Mouse (Mus musculus) granulocyte monocyte progenitor cell, adult 5-6 weeks (primary cell): ENCODE data around the gene Serpina3c. TPM values are rescaled to one million over a fixed set of nuclear protein-coding genes. Genes with fewer than 3 reads are reported as not detected.

Experiments
- ATAC-seq: replicated peaks from 2 replicates; pipeline ENCODE4 v1.8.0; 2016; ENCODE audit warnings: mild to moderate bottlenecking, moderate TSS enrichment, inconsistent platforms; ENCODE audit not compliant: poor library complexity, severe bottlenecking
- total RNA-seq, 2 experiments: library from RNA; stranded (forward) in 1 of 2; stranded (reverse) in 1 of 2; fragments of 200-712, 200-1000 nt in 1 of 2; fragments of >200 nt in 1 of 2; fragmentation: Nextera tagmentation in 1 of 2; gene quantifications; 2 replicates each; pipeline ENCODE4 v1.2.3; 2014 to 2017

Gene Serpina3c
- total RNA-seq (2014; fragmentation: Nextera tagmentation) (not detected in 2 replicates), total RNA-seq (2017) (not detected in 2 replicates)

- ATAC-seq = no peak
Measured at GRCm38 (mm10) chr12:104153656-104154055, at the start of gene Serpina3c. TSS of gene Serpina3c (minus strand) at chr12:104153870.

- ATAC-seq = no peak
Measured at GRCm38 (mm10) chr12:104190852-104191251, 37.2 kb upstream of the Serpina3c start.

- ATAC-seq = no peak
Measured at GRCm38 (mm10) chr12:104189246-104189645, 35.6 kb upstream of the Serpina3c start.

GRCm38 (mm10) chr12:104186041-104186581 lies 32.4 kb upstream of the Serpina3c start:
- ATAC-seq = peak; percentile 76

- ATAC-seq = no peak
Measured at GRCm38 (mm10) chr12:104185046-104185445, 31.4 kb upstream of the Serpina3c start.

- no peak for ATAC-seq
Measured at GRCm38 (mm10) chr12:104178987-104179386, 25.3 kb upstream of the Serpina3c start.

GRCm38 (mm10) chr12:104178577-104178976 lies 24.9 kb upstream of the Serpina3c start:
- no peak for ATAC-seq

- no peak for ATAC-seq
Measured at GRCm38 (mm10) chr12:104175636-104176035, 22.0 kb upstream of the Serpina3c start.

- peak; percentile 94 for ATAC-seq
Measured at GRCm38 (mm10) chr12:104174747-104175146, 21.1 kb upstream of the Serpina3c start.

- ATAC-seq = no peak
Measured at GRCm38 (mm10) chr12:104153041-104153645, 527 bp downstream of the Serpina3c start.

GRCm38 (mm10) chr12:104151989-104152388 lies 1.7 kb downstream of the Serpina3c start:
- 0 out of 2 replicates have a peak, but pooled peaks have one; percentile 17 for ATAC-seq

GRCm38 (mm10) chr12:104145571-104145970 lies 8.1 kb downstream of the Serpina3c start:
- no peak for ATAC-seq

- ATAC-seq = no peak
Measured at GRCm38 (mm10) chr12:104143286-104143685, 10.4 kb downstream of the Serpina3c start.

GRCm38 (mm10) chr12:104142427-104142826 lies 11.2 kb downstream of the Serpina3c start:
- peak; percentile 88 for ATAC-seq

- no peak for ATAC-seq
Measured at GRCm38 (mm10) chr12:104141506-104141905, 12.2 kb downstream of the Serpina3c start.

GRCm38 (mm10) chr12:104140543-104141103 lies 13.0 kb downstream of the Serpina3c start:
- no peak for ATAC-seq

GRCm38 (mm10) chr12:104138216-104138615 lies 15.5 kb downstream of the Serpina3c start:
- ATAC-seq = no peak

GRCm38 (mm10) chr12:104131041-104131440 lies 22.6 kb downstream of the Serpina3c start:
- ATAC-seq = peak; percentile 95

GRCm38 (mm10) chr12:104127696-104128095 lies 26.0 kb downstream of the Serpina3c start, which contains the start of gene Serpina3b:
TSS of gene Serpina3b (plus strand) at chr12:104127996.
- ATAC-seq = no peak

- no peak for ATAC-seq
Measured at GRCm38 (mm10) chr12:104125021-104125560, 28.6 kb downstream of the Serpina3c start.

- peak; percentile 57 for ATAC-seq
Measured at GRCm38 (mm10) chr12:104123996-104124395, 29.7 kb downstream of the Serpina3c start.
